Mouse (Mus musculus): ENCODE results near the gene Nrgn.

Gene Nrgn

GRCm38 (mm10) chr9:37530031-37530887 is 22.4 kb downstream of the Nrgn start:
- no peak for DNase-seq (ENCODE audit: low spot score)

GRCm38 (mm10) chr9:37528225-37528970 is 24.3 kb downstream of the Nrgn start:
- DNase-seq (ENCODE audit: low spot score), result no peak

- DNase-seq (ENCODE audit: low spot score), result no peak
These were observed 25.1 kb downstream of the Nrgn start, which contains the start of gene Esam for GRCm38 (mm10) chr9:37527396-37528224. TSS of gene Esam (plus strand) at chr9:37528078.

- DNase-seq (ENCODE audit: low spot score), result no peak
These were observed 26.0 kb downstream of the Nrgn start for GRCm38 (mm10) chr9:37526443-37527395.

DNA sequence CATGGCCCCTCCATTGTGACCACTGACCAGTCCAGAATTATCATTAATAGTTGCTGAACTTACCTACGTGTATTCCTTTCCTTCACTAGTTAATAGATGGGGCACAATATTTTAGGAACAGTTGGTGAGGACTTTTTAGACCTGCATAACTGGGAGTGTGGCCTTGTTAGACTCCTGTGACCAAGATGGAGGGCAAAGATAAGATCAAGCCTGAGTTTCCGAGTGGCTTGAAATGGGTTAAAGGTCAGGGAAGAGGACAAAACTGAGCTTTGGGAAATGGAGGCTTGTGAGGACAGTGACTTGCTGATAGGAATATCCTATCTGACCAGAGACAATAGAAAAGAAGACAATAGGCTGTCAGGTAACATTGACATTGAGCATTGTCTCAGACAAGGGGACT is 27.2 kb downstream of the Nrgn start:
- no peak for DNase-seq (ENCODE audit: low spot score)

DNA sequence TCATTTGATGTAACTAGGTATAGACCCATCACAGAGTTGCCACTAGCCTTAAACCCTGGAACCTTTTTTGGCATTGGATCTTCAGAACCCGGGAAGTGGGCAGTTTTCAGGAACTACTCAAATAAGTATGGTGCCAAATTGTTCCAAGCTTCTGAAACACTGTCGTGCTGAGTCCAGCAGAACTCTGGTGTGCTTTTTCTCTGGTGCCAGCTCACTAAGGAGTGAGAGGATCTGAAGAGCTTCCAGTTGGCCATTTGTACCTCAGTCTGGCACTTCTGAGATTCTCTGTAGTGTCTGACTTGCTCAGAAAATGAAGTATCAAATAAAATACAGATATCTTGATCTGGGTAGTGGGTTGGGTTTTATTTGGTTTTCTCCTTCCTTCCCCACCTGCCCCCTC is 32.7 kb downstream of the Nrgn start:
- DNase-seq (ENCODE audit: low spot score), result no peak

- DNase-seq (ENCODE audit: low spot score), result no peak
These were observed 33.7 kb downstream of the Nrgn start for GRCm38 (mm10) chr9:37518991-37519390.

GRCm38 (mm10) chr9:37517467-37517866 is 35.2 kb downstream of the Nrgn start:
- DNase-seq (ENCODE audit: low spot score), result no peak

GRCm38 (mm10) chr9:37514456-37514855 is 38.2 kb downstream of the Nrgn start:
- DNase-seq (ENCODE audit: low spot score), result no peak

DNA sequence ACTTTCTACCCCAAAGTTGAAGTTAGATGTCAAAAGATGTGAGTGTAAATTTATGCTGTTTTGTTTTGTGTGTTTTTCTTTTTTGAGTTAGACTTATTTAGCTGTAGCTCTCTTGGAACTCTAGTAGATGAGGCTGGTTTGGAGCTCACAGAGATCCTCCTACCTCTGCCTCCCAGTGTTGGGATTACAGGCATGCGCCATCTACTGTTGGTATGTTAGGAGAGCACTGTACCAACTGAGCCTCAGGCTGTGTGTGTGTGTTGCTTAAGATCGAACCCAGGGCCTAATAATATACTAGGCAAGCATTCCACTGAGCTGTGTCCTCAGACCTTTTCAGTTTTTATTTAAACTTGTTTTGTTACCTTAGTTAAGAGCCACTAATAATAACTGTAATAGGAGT is 40.6 kb downstream of the Nrgn start:
- DNase-seq (ENCODE audit: low spot score), result no peak

DNA sequence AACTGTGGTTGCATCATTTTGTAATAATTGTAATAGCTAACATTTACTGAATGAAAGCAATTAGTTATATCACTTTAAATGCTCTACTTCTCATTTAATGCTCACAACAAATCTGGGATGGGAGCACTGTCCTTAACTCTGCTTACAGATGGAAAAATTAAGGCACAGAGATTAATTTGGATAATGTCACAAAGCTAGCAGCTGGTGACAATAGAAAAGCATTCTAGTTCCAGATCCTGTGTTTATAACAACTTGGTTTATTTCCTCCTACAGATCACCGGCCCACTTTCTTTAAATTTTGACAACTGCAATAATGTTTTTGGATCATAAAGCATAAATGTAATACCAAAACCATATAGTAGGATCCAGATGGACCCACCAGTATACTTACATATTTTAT is 46.7 kb downstream of the Nrgn start:
- no peak for DNase-seq (ENCODE audit: low spot score)

DNA sequence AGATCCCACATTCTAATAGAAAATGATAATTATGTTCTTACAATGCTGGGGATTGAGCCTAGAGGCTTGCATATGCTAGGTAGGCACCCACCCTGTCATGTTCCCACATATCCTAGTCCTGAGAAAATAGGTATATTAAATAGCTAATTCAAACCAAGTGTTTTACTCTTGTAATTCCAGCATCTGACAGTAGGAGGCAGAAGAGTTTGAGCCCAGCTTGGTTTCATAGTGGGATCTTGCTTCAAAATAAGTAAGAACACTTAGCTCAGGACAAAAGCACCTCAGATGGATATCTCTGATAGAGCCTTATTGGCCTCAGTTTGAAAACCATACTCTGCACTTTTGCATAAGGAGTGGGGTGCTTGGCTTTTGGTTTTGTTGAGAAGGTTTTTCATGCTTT is 48.4 kb downstream of the Nrgn start:
- DNase-seq (ENCODE audit: low spot score), result no peak

DNA sequence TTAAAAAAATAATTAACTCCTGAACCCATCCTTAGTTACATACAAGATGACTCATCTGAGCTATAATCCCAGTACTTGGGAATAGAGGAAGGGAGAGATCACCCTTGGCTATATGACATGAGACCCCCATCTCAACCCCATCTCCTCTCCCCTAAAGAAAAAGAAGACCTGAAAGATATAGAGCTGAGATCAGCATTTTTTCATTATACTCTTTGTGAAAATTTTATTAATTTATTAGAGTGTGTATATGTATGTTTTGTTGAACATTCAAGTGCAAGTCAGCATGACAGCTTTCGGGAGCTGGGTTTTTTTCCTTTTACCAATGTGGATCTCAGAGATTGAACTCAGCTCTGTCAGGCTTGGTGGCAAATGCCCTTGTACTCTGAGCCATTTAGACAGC is 51.5 kb downstream of the Nrgn start:
- no peak for DNase-seq (ENCODE audit: low spot score)

GRCm38 (mm10) chr9:37500201-37500600 is 52.5 kb downstream of the Nrgn start:
- no peak for DNase-seq (ENCODE audit: low spot score)

GRCm38 (mm10) chr9:37496325-37496724 is 56.4 kb downstream of the Nrgn start:
- no peak for DNase-seq (ENCODE audit: low spot score)

- DNase-seq (ENCODE audit: low spot score), result no peak
These were observed 56.9 kb downstream of the Nrgn start for GRCm38 (mm10) chr9:37495761-37496160.
